Mouse (Mus musculus): ENCODE measurements around the gene Ncoa3. TPM values are rescaled to one million over a fixed set of nuclear protein-coding genes. Genes with fewer than 3 reads are reported as not detected.

Ncoa3 gene
- polyA plus RNA-seq, 2 experiments: 17.8 to 25.5 TPM

GRCm38 (mm10) chr2:166059684-166060423 is 67.4 kb downstream of the Ncoa3 start:
- ATAC-seq (ENCODE audit: low FRiP score, low read depth) (no peak), DNase-seq (ENCODE audit: low spot score) (no peak)
- no peak for TF ChIP-seq POLR2A (IDR thresholded peaks at IDR 0.05; ENCODE audit: borderline replicate concordance, extremely low read depth, insufficient read depth, insufficient read length)
- no peaks in the 10 kb centered on the region for H3K9me3 ChIP-seq (ENCODE audit: control insufficient read depth, low read length)
- no peaks in the 10 kb centered on the region for H3K27me3 ChIP-seq (ENCODE audit: control insufficient read depth, insufficient read depth, low read length)
- no peaks in the 10 kb centered on the region for H3K4me1 ChIP-seq (ENCODE audit: control insufficient read depth, insufficient read depth, low read length)
- WGBS: 82% methylated on average over 7 of the region's 7 CpGs
- H3K4me3 ChIP-seq (replicated peaks; ENCODE audit: low read length): no peak overlapping the region
- no peak overlapping the region for H3K9ac ChIP-seq (ENCODE audit: low read depth, low read length, severe bottlenecking)
- peaks cover 77% of the 10 kb centered on the region for H3K36me3 ChIP-seq (ENCODE audit: control insufficient read depth, insufficient read depth, low read length)
- H3K27ac ChIP-seq (replicated peaks; ENCODE audit: low read depth, low read length): no peak overlapping the region
- H3K4me2 ChIP-seq (replicated peaks; ENCODE audit: low read depth, low read length, severe bottlenecking): no peak overlapping the region

- Histone ChIP-seq H3K36me3 (ENCODE audit: control insufficient read depth, insufficient read depth, low read length) (peaks cover 74% of the 10 kb centered on the region), H3K4me2 (replicated peaks; ENCODE audit: low read depth, low read length, severe bottlenecking) (no peak overlapping the region), H3K4me1 (ENCODE audit: control insufficient read depth, insufficient read depth, low read length) (no peaks in the 10 kb centered on the region), H3K27ac (replicated peaks; ENCODE audit: low read depth, low read length) (no peak overlapping the region), H3K9ac (ENCODE audit: low read depth, low read length, severe bottlenecking) (no peak overlapping the region), H3K4me3 (replicated peaks; ENCODE audit: low read length) (no peak overlapping the region), H3K9me3 (ENCODE audit: control insufficient read depth, low read length) (no peaks in the 10 kb centered on the region), H3K27me3 (ENCODE audit: control insufficient read depth, insufficient read depth, low read length) (no peaks in the 10 kb centered on the region)
- ATAC-seq (ENCODE audit: low FRiP score, low read depth) (0 out of 2 replicates have a peak, but pooled peaks have one; percentile 17), DNase-seq (ENCODE audit: low spot score) (no peak)
- 47% methylated on average over 1 of the region's 1 CpGs for whole genome bisulfite sequencing
- no peak for TF ChIP-seq POLR2A (IDR thresholded peaks at IDR 0.05; ENCODE audit: borderline replicate concordance, extremely low read depth, insufficient read depth, insufficient read length)
Measured at GRCm38 (mm10) chr2:166062008-166062407, 69.6 kb downstream of the Ncoa3 start.

DNA sequence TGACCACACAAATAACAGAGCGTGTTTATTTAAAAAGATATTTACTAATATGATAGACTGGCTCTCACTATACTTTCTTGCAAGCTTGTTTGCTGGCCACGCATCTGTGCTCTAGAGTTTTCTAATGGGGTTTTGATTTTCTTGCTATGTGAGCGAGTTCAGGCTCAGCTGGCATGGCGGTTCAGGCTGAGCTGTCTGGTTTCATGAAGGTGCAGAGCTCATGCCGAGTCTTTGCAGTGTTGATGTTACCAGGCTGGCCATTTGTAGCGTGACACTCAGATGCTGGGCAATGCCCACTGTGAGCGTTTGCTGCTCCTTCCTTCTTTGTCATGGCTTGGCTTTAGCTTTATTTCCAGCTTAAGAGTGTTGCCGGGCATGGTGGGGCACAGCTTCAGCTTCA is 70.0 kb downstream of the Ncoa3 start:
- 90% methylated on average over 8 of the region's 8 CpGs for WGBS
- Histone ChIP-seq H3K9me3 (ENCODE audit: control insufficient read depth, low read length) (no peaks in the 10 kb centered on the region), H3K27ac (replicated peaks; ENCODE audit: low read depth, low read length) (no peak overlapping the region), H3K4me3 (replicated peaks; ENCODE audit: low read length) (no peak overlapping the region), H3K4me1 (ENCODE audit: control insufficient read depth, insufficient read depth, low read length) (no peaks in the 10 kb centered on the region), H3K27me3 (ENCODE audit: control insufficient read depth, insufficient read depth, low read length) (no peaks in the 10 kb centered on the region), H3K9ac (ENCODE audit: low read depth, low read length, severe bottlenecking) (no peak overlapping the region), H3K4me2 (replicated peaks; ENCODE audit: low read depth, low read length, severe bottlenecking) (no peak overlapping the region), H3K36me3 (ENCODE audit: control insufficient read depth, insufficient read depth, low read length) (peaks cover 76% of the 10 kb centered on the region)
- ATAC-seq (ENCODE audit: low FRiP score, low read depth): no peak
- no peak for DNase-seq (ENCODE audit: low spot score)
- TF ChIP-seq POLR2A (IDR thresholded peaks at IDR 0.05; ENCODE audit: borderline replicate concordance, extremely low read depth, insufficient read depth, insufficient read length): no peak

- 80% methylated on average over 4 of the region's 4 CpGs for WGBS
- Histone ChIP-seq H3K27ac (replicated peaks; ENCODE audit: low read depth, low read length) (no peak overlapping the region), H3K4me3 (replicated peaks; ENCODE audit: low read length) (no peak overlapping the region), H3K27me3 (ENCODE audit: control insufficient read depth, insufficient read depth, low read length) (no peaks in the 10 kb centered on the region), H3K4me1 (ENCODE audit: control insufficient read depth, insufficient read depth, low read length) (no peaks in the 10 kb centered on the region), H3K4me2 (replicated peaks; ENCODE audit: low read depth, low read length, severe bottlenecking) (no peak overlapping the region), H3K9me3 (ENCODE audit: control insufficient read depth, low read length) (no peaks in the 10 kb centered on the region), H3K9ac (ENCODE audit: low read depth, low read length, severe bottlenecking) (no peak overlapping the region), H3K36me3 (ENCODE audit: control insufficient read depth, insufficient read depth, low read length) (peaks cover 80% of the 10 kb centered on the region)
- ATAC-seq (ENCODE audit: low FRiP score, low read depth) (no peak), DNase-seq (ENCODE audit: low spot score) (no peak)
- TF ChIP-seq POLR2A (IDR thresholded peaks at IDR 0.05; ENCODE audit: borderline replicate concordance, extremely low read depth, insufficient read depth, insufficient read length): no peak
Measured at GRCm38 (mm10) chr2:166066434-166066833, 74.0 kb downstream of the Ncoa3 start.

- H3K4me3 ChIP-seq (replicated peaks; ENCODE audit: low read length): no peak overlapping the region
- H3K27ac ChIP-seq (replicated peaks; ENCODE audit: low read depth, low read length): no peak overlapping the region
- H3K4me1 ChIP-seq (ENCODE audit: control insufficient read depth, insufficient read depth, low read length): no peaks in the 10 kb centered on the region
- H3K9me3 ChIP-seq (ENCODE audit: control insufficient read depth, low read length): no peaks in the 10 kb centered on the region
- peaks cover 86% of the 10 kb centered on the region for H3K36me3 ChIP-seq (ENCODE audit: control insufficient read depth, insufficient read depth, low read length)
- ATAC-seq (ENCODE audit: low FRiP score, low read depth) (no peak), DNase-seq (ENCODE audit: low spot score) (no peak)
- no peaks in the 10 kb centered on the region for H3K27me3 ChIP-seq (ENCODE audit: control insufficient read depth, insufficient read depth, low read length)
- TF ChIP-seq POLR2A (IDR thresholded peaks at IDR 0.05; ENCODE audit: borderline replicate concordance, extremely low read depth, insufficient read depth, insufficient read length): no peak
- no peak overlapping the region for H3K4me2 ChIP-seq (replicated peaks; ENCODE audit: low read depth, low read length, severe bottlenecking)
- 86% methylated on average over 9 of the region's 9 CpGs for WGBS
- H3K9ac ChIP-seq (ENCODE audit: low read depth, low read length, severe bottlenecking): no peak overlapping the region
Measured at GRCm38 (mm10) chr2:166068261-166068660, 75.8 kb downstream of the Ncoa3 start.

Measured in limb, embryonic 14.5 days (tissue).